Mouse (Mus musculus) right cerebral cortex, adult 2 months (tissue): ENCODE results near the gene 4930550L24Rik.

Experiments used
- DNase-seq, 2 experiments: peaks; one replicate each; pipeline ENCODE4 v3.0.0; 2021 to 2022; ENCODE audit warnings: low spot score in 2 of 2

4930550L24Rik gene

DNA sequence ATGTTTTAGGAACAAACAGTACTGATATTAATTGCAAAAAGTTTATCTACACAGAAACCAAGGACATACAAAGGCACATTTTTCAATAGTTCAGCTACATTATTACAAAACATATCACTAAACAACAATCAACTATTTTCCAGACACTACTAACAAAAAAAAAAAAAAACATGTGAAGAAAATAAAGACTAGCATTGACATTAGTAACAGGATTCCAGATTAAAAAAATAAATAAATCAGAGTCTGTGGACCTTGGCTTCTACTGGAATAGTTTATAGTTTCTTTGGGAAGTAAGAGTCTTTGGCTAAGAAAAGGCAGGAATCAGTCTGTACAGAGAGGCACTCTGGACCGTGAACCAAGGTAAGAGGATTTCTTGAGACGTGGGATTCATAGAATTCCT is at the start of gene 4930550L24Rik:
Gene 4930550L24Rik, plus strand, starts transcription at position 301 of the 400 bp plus-strand sequence.
- DNase-seq = no peak

DNA sequence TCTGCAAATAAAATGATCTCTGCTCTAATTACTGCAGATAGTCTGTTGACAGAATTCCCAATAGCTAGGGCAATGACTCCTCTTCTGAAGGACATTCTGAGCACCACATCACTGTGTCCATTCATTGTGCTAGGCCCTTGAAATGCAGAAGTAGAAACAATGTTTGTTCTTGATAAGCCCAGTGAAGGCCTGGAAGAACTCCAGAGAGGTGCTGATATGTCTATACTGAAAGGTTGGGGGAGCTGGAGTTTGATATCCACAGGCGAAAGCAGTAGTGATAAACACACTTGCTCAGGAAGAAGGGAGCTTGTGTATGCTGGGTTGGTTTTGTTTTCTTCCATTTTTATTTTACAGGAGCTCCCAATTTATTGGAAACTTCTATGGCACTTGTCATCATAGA is 8.4 kb upstream of the 4930550L24Rik start:
- DNase-seq = no peak

DNA sequence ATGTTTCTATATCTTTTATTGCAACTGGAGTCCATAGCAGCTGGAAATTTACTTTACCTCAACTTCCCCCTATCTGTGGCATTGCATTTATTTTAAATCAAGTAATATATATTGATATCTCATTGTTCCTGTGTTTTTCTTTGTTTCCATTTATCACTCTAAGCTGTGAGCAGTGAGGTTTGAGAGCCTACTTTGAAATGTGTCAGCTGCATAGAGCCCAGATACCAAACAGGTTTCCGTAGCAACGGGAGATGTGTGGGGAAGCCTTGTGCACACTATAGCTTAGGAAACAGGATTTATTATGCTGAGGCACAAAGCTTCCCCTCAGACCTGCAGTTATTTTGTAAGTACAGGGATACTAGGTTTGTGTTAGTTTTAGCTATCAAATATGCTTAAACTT is 58.8 kb downstream of the 4930550L24Rik start:
- DNase-seq = peak in 1 of 2 experiments; percentile 5
